8 mouse cellular contexts compared by ENCODE assay signal in the genomic region with DNA sequence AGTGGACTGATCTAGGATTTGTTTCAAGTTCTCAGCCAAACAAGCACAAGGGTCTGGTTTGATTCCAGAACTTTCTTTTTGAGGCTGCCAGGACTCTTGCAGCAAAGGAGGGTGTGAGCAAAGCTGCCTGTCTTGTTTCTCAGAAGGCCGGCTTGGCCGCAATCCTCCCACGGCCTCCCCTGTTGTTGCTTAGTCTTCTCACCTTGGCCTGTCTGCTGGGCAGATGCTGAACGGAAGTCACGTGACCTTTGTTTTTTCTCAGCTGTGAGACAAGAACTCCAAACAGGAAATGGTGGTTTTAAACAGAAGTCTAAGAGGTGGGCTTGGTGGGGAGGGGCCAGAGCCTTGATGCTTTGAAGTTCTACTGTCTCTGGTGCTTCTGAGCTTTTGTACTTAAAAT.
A peak's percentile ranks its signal among the peaks of the same experiment; 100 is the strongest.
DNase-seq lines count a peak whose midpoint lies in the region; ATAC-seq and TF ChIP-seq lines count a peak whose summit lies in the region.

No protein-coding gene starts in this region.

- no peak overlapping the region for H3K4me3 ChIP-seq in layer of hippocampus, adult 2 months
- H3K4me3 ChIP-seq in lung, embryonic 14.5 days (ENCODE audit: low read depth, low read length) = no peak overlapping the region
- H3K4me3 ChIP-seq in midbrain, embryonic 11.5 days (ENCODE audit: low read depth, low read length) = no peak overlapping the region

- no peak overlapping the region for H3K4me2 ChIP-seq in lung, embryonic 14.5 days
- H3K4me2 ChIP-seq in midbrain, embryonic 11.5 days = no peak overlapping the region

- ATAC-seq in lung, embryonic 14.5 days (ENCODE audit: insufficient read depth) = peak; percentile 82
- no peak for ATAC-seq in midbrain, embryonic 11.5 days (ENCODE audit: low FRiP score)

- 0 out of 2 replicates have a peak, but pooled peaks cover 3% of the 10 kb centered on the region for H3K4me1 ChIP-seq in lung, embryonic 14.5 days (ENCODE audit: insufficient read depth)
- no peaks in the 10 kb centered on the region for H3K4me1 ChIP-seq in midbrain, embryonic 11.5 days (ENCODE audit: control insufficient read depth, insufficient read depth, low read length)

- H3K9me3 ChIP-seq in lung, embryonic 14.5 days (ENCODE audit: low read depth, low read length) = 0 out of 2 replicates have a peak, but pooled peaks cover under 1% of the 10 kb centered on the region
- no peaks in the 10 kb centered on the region for H3K9me3 ChIP-seq in midbrain, embryonic 11.5 days (ENCODE audit: control insufficient read depth, low read length)

- H3K27me3 ChIP-seq in lung, embryonic 14.5 days (ENCODE audit: insufficient read depth, low read length) = no peaks in the 10 kb centered on the region
- no peaks in the 10 kb centered on the region for H3K27me3 ChIP-seq in midbrain, embryonic 11.5 days (ENCODE audit: control insufficient read depth, insufficient read depth, low read length)

- peak overlapping the region; percentile 55 for H3K27ac ChIP-seq in layer of hippocampus, adult 2 months
- peak overlapping the region; percentile 67; the same call in 1 of the 2 replicates for H3K27ac ChIP-seq in lung, embryonic 14.5 days (ENCODE audit: low read depth)
- H3K27ac ChIP-seq in midbrain, embryonic 11.5 days (ENCODE audit: low read depth, low read length) = no peak overlapping the region

- WGBS in lung, embryonic 14.5 days = 17% methylated on average over 5 of the region's 5 CpGs
- WGBS in midbrain, embryonic 11.5 days = 75% methylated on average over 5 of the region's 5 CpGs

- no peak overlapping the region for H3K9ac ChIP-seq in lung, embryonic 14.5 days
- no peak overlapping the region for H3K9ac ChIP-seq in midbrain, embryonic 11.5 days (ENCODE audit: low read length)

- no peak for DNase-seq in layer of hippocampus, adult 2 months (ENCODE audit: low spot score in 2 of 2)
- DNase-seq in layer of hippocampus, adult 11-12 months (ENCODE audit: low spot score) = no peak
- peak; percentile 50 for DNase-seq in adrenal gland, adult 8-10 months
- peak; percentile 50 to 51 for DNase-seq in heart, postnatal 10 days
- DNase-seq in lung, embryonic 14.5 days = peak; percentile 90
- peak; percentile 90 to 91 for DNase-seq in spleen, postnatal 36 days (ENCODE audit: low spot score in 2 of 2)
- DNase-seq in midbrain, embryonic 11.5 days (ENCODE audit: low spot score, missing footprints) = no peak
- no peak for DNase-seq in cerebellum, adult 11-12 months

- no peaks in the 10 kb centered on the region for H3K36me3 ChIP-seq in lung, embryonic 14.5 days (ENCODE audit: insufficient read depth)
- no peaks in the 10 kb centered on the region for H3K36me3 ChIP-seq in midbrain, embryonic 11.5 days (ENCODE audit: control insufficient read depth, insufficient read depth, low read length)

- intact Hi-C loops in heart, postnatal 10 days (cut with DNase I) = no loop called here

- no peak for TF ChIP-seq CTCF in layer of hippocampus, adult 2 months (conservative IDR thresholded peaks at IDR 0.05)
- no peak for TF ChIP-seq CTCF in lung, embryonic 14.5 days (IDR thresholded peaks at IDR 0.05; ENCODE audit: low read depth)

Comparison
In these comparisons a context has a peak if more than half of its experiments do, and no peak if none do; other contexts are left out.
1. DNase-seq: peak in adrenal gland, adult 8-10 months (single experiment), heart, postnatal 10 days (2 of 2), lung, embryonic 14.5 days (single experiment) and spleen, postnatal 36 days (2 of 2); none in layer of hippocampus, adult 2 months (0 of 2), layer of hippocampus, adult 11-12 months (single experiment), midbrain, embryonic 11.5 days (single experiment) and cerebellum, adult 11-12 months (single experiment).